Mouse (Mus musculus): ENCODE measurements around the gene Yy1. TPM values are rescaled to one million over a fixed set of nuclear protein-coding genes. Genes with fewer than 3 reads are reported as not detected.

Gene Yy1
- polyA plus RNA-seq, 1 experiment = 15.2 TPM

DNA sequence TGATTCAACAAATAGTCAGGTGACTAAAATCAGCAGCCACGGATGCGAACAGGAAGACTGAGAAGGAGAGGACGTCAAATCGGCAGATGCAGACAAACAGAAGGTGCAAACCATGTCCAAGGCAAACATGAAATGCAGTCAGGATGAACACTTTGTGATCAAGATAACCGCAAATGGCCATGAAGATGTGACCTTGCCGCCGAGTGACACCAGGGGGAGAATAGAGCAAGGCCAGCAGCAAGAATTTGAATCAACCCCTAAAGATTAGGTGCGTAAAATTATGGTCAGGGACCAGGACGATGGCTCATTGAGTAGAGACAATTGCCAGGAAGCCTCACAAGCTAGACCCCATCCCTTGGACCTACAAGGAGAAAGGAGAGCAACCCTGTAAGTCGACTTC, 36.2 kb upstream of the Yy1 start:
- no peak for DNase-seq (ENCODE audit: low read depth in 1 of 2, low spot score in 2 of 2)
- 90% methylated on average over 10 of the region's 10 CpGs for WGBS

DNA sequence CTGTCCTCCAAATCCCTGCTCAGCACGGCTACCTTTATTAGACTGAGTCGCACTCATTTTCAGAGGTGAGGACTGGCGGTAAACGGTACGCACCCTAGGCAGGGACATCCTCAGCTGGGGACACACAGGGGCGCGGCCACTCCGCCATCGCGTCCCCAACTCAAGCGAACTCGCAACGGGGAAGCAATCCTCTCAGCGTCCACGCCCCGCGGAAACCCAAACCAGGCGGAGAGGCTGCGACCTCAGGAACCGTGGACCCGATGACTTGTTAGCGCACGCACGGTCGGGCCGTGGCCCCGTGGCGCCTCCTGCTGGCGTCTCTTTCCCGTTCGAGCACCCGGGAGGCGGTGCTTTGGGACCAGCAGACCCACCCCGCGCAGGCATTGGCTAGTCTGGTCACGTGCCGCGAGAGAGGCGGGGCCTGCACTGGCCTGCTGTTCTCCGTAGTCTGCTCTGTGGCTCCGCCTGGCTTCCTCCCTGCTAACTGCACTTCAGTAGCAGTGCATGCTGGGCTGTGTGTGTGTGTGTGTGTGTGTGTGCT, 35.0 kb upstream of the Yy1 start:
- peak overlapping the region; percentile 71 for H3K4me3 ChIP-seq (ENCODE audit: extremely low read depth, insufficient read depth, insufficient read length)
- H3K27ac ChIP-seq (ENCODE audit: insufficient read depth, low read length) = peak overlapping the region; percentile 47
- no peaks in the 10 kb centered on the region for H3K36me3 ChIP-seq (ENCODE audit: control insufficient read depth, insufficient read depth, low read length)
- under 1% methylated on average over 41 of the region's 41 CpGs for WGBS
- peaks cover 17% of the 10 kb centered on the region; the same call in 1 of the 2 replicates for H3K4me1 ChIP-seq (ENCODE audit: control insufficient read depth, insufficient read depth, insufficient read length)
- TF ChIP-seq POLR2A (IDR thresholded peaks at IDR 0.05; ENCODE audit: low read depth, low read length) = peak; percentile 54
- TF ChIP-seq CTCF (IDR thresholded peaks at IDR 0.05; ENCODE audit: extremely low read depth, insufficient read depth, insufficient read length, insufficient replicate concordance) = peak; percentile 72
- no peaks in the 10 kb centered on the region for H3K27me3 ChIP-seq (ENCODE audit: control insufficient read depth, insufficient read depth, low read length)
- DNase-seq (ENCODE audit: low read depth in 1 of 2, low spot score in 2 of 2) = peak; percentile 94 to 99

More for the DNA sequence above, 36.2 kb upstream of the Yy1 start:
- Histone ChIP-seq H3K4me1 (ENCODE audit: control insufficient read depth, insufficient read depth, insufficient read length) (peaks cover 11% of the 10 kb centered on the region; the same call in 1 of the 2 replicates), H3K27me3 (ENCODE audit: control insufficient read depth, insufficient read depth, low read length) (no peaks in the 10 kb centered on the region), H3K36me3 (ENCODE audit: control insufficient read depth, insufficient read depth, low read length) (no peaks in the 10 kb centered on the region), H3K4me3 (ENCODE audit: extremely low read depth, insufficient read depth, insufficient read length) (no peak overlapping the region), H3K27ac (ENCODE audit: insufficient read depth, low read length) (no peak overlapping the region)
- TF ChIP-seq POLR2A (IDR thresholded peaks at IDR 0.05; ENCODE audit: low read depth, low read length) = no peak
- no peak for TF ChIP-seq CTCF (IDR thresholded peaks at IDR 0.05; ENCODE audit: extremely low read depth, insufficient read depth, insufficient read length, insufficient replicate concordance)

DNA sequence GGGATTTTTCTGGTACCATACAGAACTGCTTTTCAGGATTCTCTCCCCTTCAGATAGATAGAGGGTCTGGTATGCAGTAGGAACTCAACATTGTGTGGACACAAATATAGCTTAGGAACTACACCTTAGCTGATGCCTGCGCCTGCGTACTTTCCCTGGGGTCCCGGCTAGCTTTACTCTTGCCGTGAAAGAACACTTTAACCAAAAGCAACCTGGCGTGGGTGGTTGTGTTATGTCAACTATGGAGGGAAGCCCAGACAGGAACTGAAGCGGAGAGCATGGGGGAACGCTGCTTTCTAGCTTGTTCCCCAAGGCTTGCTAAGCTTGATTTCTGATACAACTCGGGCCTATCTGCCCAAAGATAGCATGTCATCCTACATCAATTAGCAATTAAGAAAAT, 34.5 kb upstream of the Yy1 start:
- TF ChIP-seq CTCF (IDR thresholded peaks at IDR 0.05; ENCODE audit: extremely low read depth, insufficient read depth, insufficient read length, insufficient replicate concordance) = no peak
- TF ChIP-seq POLR2A (IDR thresholded peaks at IDR 0.05; ENCODE audit: low read depth, low read length) = no peak
- DNase-seq (ENCODE audit: low read depth in 1 of 2, low spot score in 2 of 2) = no peak
- Histone ChIP-seq H3K27ac (ENCODE audit: insufficient read depth, low read length) (no peak overlapping the region), H3K4me3 (ENCODE audit: extremely low read depth, insufficient read depth, insufficient read length) (no peak overlapping the region), H3K27me3 (ENCODE audit: control insufficient read depth, insufficient read depth, low read length) (no peaks in the 10 kb centered on the region), H3K36me3 (ENCODE audit: control insufficient read depth, insufficient read depth, low read length) (no peaks in the 10 kb centered on the region), H3K4me1 (ENCODE audit: control insufficient read depth, insufficient read depth, insufficient read length) (peaks cover 22% of the 10 kb centered on the region; the same call in 1 of the 2 replicates)
- 63% methylated on average over 8 of the region's 8 CpGs for WGBS

DNA sequence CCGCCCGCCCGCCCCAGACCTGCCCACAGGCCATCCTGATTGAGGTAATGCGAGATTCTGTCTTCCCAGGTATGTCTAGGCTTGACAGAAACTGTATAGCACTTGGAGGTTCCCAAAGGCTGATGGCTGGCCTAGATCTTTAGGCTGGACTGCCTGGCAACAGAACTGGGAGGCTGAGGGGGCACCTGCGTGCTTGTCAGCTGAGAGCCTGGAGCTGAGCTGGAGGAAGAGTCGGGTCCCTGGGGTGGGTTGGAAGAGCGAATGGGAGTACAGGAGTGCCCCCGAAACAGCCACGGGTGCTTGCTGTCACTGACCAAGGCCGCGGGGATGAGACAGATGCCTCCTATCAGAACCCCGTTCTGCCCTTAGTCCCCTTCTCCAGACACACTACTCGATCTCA, 34.1 kb upstream of the Yy1 start:
- no peak overlapping the region for H3K27ac ChIP-seq (ENCODE audit: insufficient read depth, low read length)
- 92% methylated on average over 13 of the region's 13 CpGs for WGBS
- peaks cover 24% of the 10 kb centered on the region; the same call in 1 of the 2 replicates for H3K4me1 ChIP-seq (ENCODE audit: control insufficient read depth, insufficient read depth, insufficient read length)
- H3K27me3 ChIP-seq (ENCODE audit: control insufficient read depth, insufficient read depth, low read length) = no peaks in the 10 kb centered on the region
- DNase-seq (ENCODE audit: low read depth in 1 of 2, low spot score in 2 of 2) = no peak
- no peaks in the 10 kb centered on the region for H3K36me3 ChIP-seq (ENCODE audit: control insufficient read depth, insufficient read depth, low read length)
- TF ChIP-seq CTCF (IDR thresholded peaks at IDR 0.05; ENCODE audit: extremely low read depth, insufficient read depth, insufficient read length, insufficient replicate concordance) = no peak
- no peak for TF ChIP-seq POLR2A (IDR thresholded peaks at IDR 0.05; ENCODE audit: low read depth, low read length)
- no peak overlapping the region for H3K4me3 ChIP-seq (ENCODE audit: extremely low read depth, insufficient read depth, insufficient read length)

DNA sequence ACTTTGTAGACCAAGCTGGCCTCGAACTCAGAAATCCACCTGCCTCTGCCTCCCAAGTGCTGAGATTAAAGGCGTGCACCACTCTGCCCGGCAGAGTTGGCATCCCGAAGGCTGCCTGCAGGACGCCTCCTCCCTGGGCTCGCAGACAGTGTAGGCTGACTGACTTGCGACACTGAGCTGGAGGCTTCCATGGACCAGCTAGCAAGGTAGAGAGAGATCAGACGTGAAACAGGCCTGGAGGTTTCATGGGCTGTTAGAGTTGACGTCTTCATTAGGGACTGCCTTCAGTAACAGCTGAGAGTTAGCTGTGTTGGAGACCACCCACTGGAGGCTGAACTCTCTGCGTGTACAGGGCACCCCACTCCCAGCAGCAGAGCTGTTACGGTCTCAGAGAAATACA, 33.5 kb upstream of the Yy1 start:
- TF ChIP-seq POLR2A (IDR thresholded peaks at IDR 0.05; ENCODE audit: low read depth, low read length) = no peak
- no peak for TF ChIP-seq CTCF (IDR thresholded peaks at IDR 0.05; ENCODE audit: extremely low read depth, insufficient read depth, insufficient read length, insufficient replicate concordance)
- no peaks in the 10 kb centered on the region for H3K27me3 ChIP-seq (ENCODE audit: control insufficient read depth, insufficient read depth, low read length)
- H3K4me3 ChIP-seq (ENCODE audit: extremely low read depth, insufficient read depth, insufficient read length) = no peak overlapping the region
- H3K36me3 ChIP-seq (ENCODE audit: control insufficient read depth, insufficient read depth, low read length) = no peaks in the 10 kb centered on the region
- no peak for DNase-seq (ENCODE audit: low read depth in 1 of 2, low spot score in 2 of 2)
- 91% methylated on average over 11 of the region's 11 CpGs for WGBS
- H3K4me1 ChIP-seq (ENCODE audit: control insufficient read depth, insufficient read depth, insufficient read length) = peaks cover 27% of the 10 kb centered on the region; the same call in 1 of the 2 replicates
- H3K27ac ChIP-seq (ENCODE audit: insufficient read depth, low read length) = no peak overlapping the region

DNA sequence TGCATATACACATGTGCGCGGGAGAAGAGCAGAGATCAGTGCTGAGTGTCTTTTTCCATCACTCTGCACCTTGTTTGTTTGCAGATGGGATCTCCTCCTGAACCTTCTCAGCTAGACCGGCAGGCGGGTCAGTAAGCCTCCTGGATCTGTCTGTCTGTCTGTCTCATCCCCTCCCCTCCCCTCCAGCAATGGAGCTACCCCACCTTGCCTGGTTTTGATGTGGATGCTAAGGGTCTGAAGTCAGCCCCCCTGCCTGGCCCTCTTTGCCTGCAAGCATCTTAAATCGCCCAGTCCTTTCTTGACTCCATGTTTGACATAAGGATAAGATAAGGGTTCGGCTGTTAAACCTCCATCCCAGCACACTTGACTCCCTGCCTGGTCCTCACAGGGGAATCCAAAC, 32.8 kb upstream of the Yy1 start:
- Histone ChIP-seq H3K4me1 (ENCODE audit: control insufficient read depth, insufficient read depth, insufficient read length) (peaks cover 31% of the 10 kb centered on the region; the same call in 1 of the 2 replicates), H3K4me3 (ENCODE audit: extremely low read depth, insufficient read depth, insufficient read length) (no peak overlapping the region), H3K36me3 (ENCODE audit: control insufficient read depth, insufficient read depth, low read length) (no peaks in the 10 kb centered on the region), H3K27ac (ENCODE audit: insufficient read depth, low read length) (no peak overlapping the region), H3K27me3 (ENCODE audit: control insufficient read depth, insufficient read depth, low read length) (no peaks in the 10 kb centered on the region)
- TF ChIP-seq CTCF (IDR thresholded peaks at IDR 0.05; ENCODE audit: extremely low read depth, insufficient read depth, insufficient read length, insufficient replicate concordance) (no peak), POLR2A (IDR thresholded peaks at IDR 0.05; ENCODE audit: low read depth, low read length) (no peak)
- no peak for DNase-seq (ENCODE audit: low read depth in 1 of 2, low spot score in 2 of 2)
- 92% methylated on average over 6 of the region's 6 CpGs for WGBS

DNA sequence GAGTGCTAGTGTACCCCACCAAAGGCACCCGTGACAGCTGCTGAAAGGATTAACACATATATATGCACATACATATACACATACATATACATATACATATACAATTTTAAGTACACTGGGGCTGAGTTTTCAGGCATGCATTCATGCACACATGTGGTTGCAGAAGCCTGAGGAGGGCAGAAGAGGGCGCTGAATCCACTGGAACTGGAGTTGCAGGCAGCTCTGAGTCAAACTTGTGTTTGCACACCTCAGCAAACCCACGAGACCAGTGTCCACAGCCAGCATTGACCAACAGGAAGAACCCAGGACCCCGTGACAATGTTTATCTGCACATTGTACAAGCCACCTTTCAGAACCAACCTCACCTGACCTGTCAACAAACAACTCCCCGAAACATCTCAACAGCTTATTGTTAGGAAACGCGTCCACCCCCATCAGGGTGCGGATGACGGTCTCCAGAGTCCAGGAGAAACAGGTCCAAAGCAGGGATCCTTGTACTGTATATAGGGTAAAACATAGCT, 32.2 kb upstream of the Yy1 start:
- H3K4me1 ChIP-seq (ENCODE audit: control insufficient read depth, insufficient read depth, insufficient read length) = peaks cover 31% of the 10 kb centered on the region; the same call in 1 of the 2 replicates
- TF ChIP-seq POLR2A (IDR thresholded peaks at IDR 0.05; ENCODE audit: low read depth, low read length) (no peak), CTCF (IDR thresholded peaks at IDR 0.05; ENCODE audit: extremely low read depth, insufficient read depth, insufficient read length, insufficient replicate concordance) (no peak)
- 82% methylated on average over 9 of the region's 9 CpGs for WGBS
- no peaks in the 10 kb centered on the region for H3K27me3 ChIP-seq (ENCODE audit: control insufficient read depth, insufficient read depth, low read length)
- DNase-seq (ENCODE audit: low read depth in 1 of 2, low spot score in 2 of 2) = peak in 1 of 2 experiments; percentile 42
- H3K4me3 ChIP-seq (ENCODE audit: extremely low read depth, insufficient read depth, insufficient read length) = no peak overlapping the region
- peak overlapping the region; percentile 76 for H3K27ac ChIP-seq (ENCODE audit: insufficient read depth, low read length)
- H3K36me3 ChIP-seq (ENCODE audit: control insufficient read depth, insufficient read depth, low read length) = no peaks in the 10 kb centered on the region
